Mouse (Mus musculus) liver, embryonic 14.5 days (tissue): ENCODE results near the gene Ttl. TPM values are rescaled to one million over a fixed set of nuclear protein-coding genes. Genes with fewer than 3 reads are reported as not detected.

Experiments
- ATAC-seq: fragments of 200-750 bp; cut with Nextera tagmentation; 2 replicates; pipeline ENCODE4 v1.8.0; 2017; ENCODE audit warnings: moderate number of reproducible peaks, mild to moderate bottlenecking, moderate library complexity; ENCODE audit not compliant: insufficient read depth
- DNase-seq, 3 experiments: peaks; one replicate each; pipeline ENCODE4 v3.0.0-alpha.2; 2012 to 2013; ENCODE audit warnings: low read depth in 3 of 3, low spot score in 3 of 3
- H3K27ac ChIP-seq: fragments of 300-500 bp; sonication (generic); 2 replicates; pipeline ENCODE4 v1.5.1; 2014; ENCODE audit warnings: moderate library complexity, mild to moderate bottlenecking, control low read depth, inconsistent platforms
- H3K27me3 ChIP-seq: fragments of 300-500 bp; sonication (generic); 2 replicates; pipeline ENCODE4 v1.6.1; 2014; ENCODE audit warnings: mild to moderate bottlenecking, low read length, moderate library complexity; ENCODE audit not compliant: control insufficient read depth, insufficient read depth
- H3K36me3 ChIP-seq: fragments of 300-500 bp; sonication (generic); replicated peaks from 2 replicates; pipeline ENCODE4 v1.6.1; 2014; ENCODE audit warnings: low read depth; ENCODE audit not compliant: control insufficient read depth, insufficient read depth
- H3K4me1 ChIP-seq, 2 experiments: fragments of 200-500 bp in 1 of 2; fragments of 300-500 bp in 1 of 2; sonication (generic) in 1 of 2; replicated peaks; 2 replicates each; pipeline ENCODE4 v1.6.1; 2012 to 2014; ENCODE audit warnings: antibody characterized with exemption in 1 of 2, inconsistent platforms in 1 of 2, low read length in 1 of 2; ENCODE audit not compliant: control insufficient read depth in 2 of 2, insufficient read depth in 2 of 2
- H3K4me2 ChIP-seq: fragments of 300-500 bp; sonication (generic); 2 replicates; pipeline ENCODE4 v1.6.1; 2014; ENCODE audit warnings: low read depth, mild to moderate bottlenecking, control low read depth, moderate library complexity
- H3K4me3 ChIP-seq, 2 experiments: fragments of 200-500 bp in 1 of 2; fragments of 300-500 bp in 1 of 2; sonication (generic) in 1 of 2; 2 replicates each; pipeline ENCODE4 v1.5.1; 2012 to 2014; ENCODE audit warnings: low read depth in 2 of 2, low read length in 2 of 2, mild to moderate bottlenecking in 2 of 2, control low read depth in 1 of 2, inconsistent platforms in 1 of 2, moderate library complexity in 1 of 2; ENCODE audit not compliant: insufficient read depth in 1 of 2
- H3K9ac ChIP-seq: fragments of 300-500 bp; sonication (generic); replicated peaks from 2 replicates; pipeline ENCODE4 v1.6.1; 2014; ENCODE audit warnings: mild to moderate bottlenecking, control low read depth, moderate library complexity
- H3K9me3 ChIP-seq: fragments of 300-500 bp; sonication (generic); 2 replicates; pipeline ENCODE4 v1.6.1; 2016; ENCODE audit warnings: low read length, mixed read lengths; ENCODE audit not compliant: control insufficient read depth
- CTCF ChIP-seq: IDR thresholded peaks from 2 replicates; pipeline ENCODE4 v1.5.1; 2016; ENCODE audit warnings: antibody characterized with exemption, low read depth, control low read depth
- EP300 ChIP-seq: IDR thresholded peaks from 2 replicates; pipeline ENCODE4 v1.6.1; 2016; ENCODE audit warnings: antibody characterized with exemption, low read depth
- WGBS: fragments of 180-500 bp; shearing (Covaris S2); extraction: QIAGEN DNeasy Blood & Tissue Kit; methylation state at CpG from one replicate; pipeline ENCODE4 v1.1.7; 2014; ENCODE audit not compliant: insufficient replicate concordance; 5-methylcytosine and 5-hydroxymethylcytosine counted together
- polyA plus RNA-seq, 2 experiments: library from polyadenylated mRNA; depleted of rRNA in 1 of 2; stranded (reverse) in 1 of 2; unstranded in 1 of 2; fragments of >200 nt; fragmentation: Nextera tagmentation in 1 of 2; extraction: Ambion mirVana in 1 of 2; gene quantifications; 2 replicates each; pipeline versions ENCODE4 v1.2.1 to v1.2.3; 2012 to 2014

Gene Ttl
- polyA plus RNA-seq, 2 experiments = 1.2 to 1.5 TPM

GRCm38 (mm10) chr2:129038937-129039631 is 26.7 kb upstream of the Ttl start:
- H3K4me1 ChIP-seq = no peaks in the 10 kb centered on the region
- peak overlapping the region; percentile 40 for H3K4me2 ChIP-seq
- no peaks in the 10 kb centered on the region for H3K36me3 ChIP-seq
- no peaks in the 10 kb centered on the region for H3K9me3 ChIP-seq
- WGBS = 5% methylated on average over 62 of the region's 62 CpGs
- no peak overlapping the region for H3K9ac ChIP-seq
- H3K4me3 ChIP-seq = peak overlapping the region in 1 of 2 experiments; percentile 18; a peak in 1 of 4 replicates
- DNase-seq (no peak), ATAC-seq (no peak)
- H3K27me3 ChIP-seq = peaks cover 30% of the 10 kb centered on the region
- TF ChIP-seq CTCF = no peak
- H3K27ac ChIP-seq = no peak overlapping the region

- TF ChIP-seq EP300 = no peak
- peak; percentile 54 for TF ChIP-seq CTCF
- Histone ChIP-seq H3K27me3 (peaks cover 30% of the 10 kb centered on the region), H3K9me3 (no peaks in the 10 kb centered on the region), H3K36me3 (no peaks in the 10 kb centered on the region), H3K4me3 (no peak overlapping the region), H3K4me1 (no peaks in the 10 kb centered on the region), H3K27ac (no peak overlapping the region), H3K9ac (no peak overlapping the region), H3K4me2 (no peak overlapping the region)
- DNase-seq = no peak
- WGBS = 3% methylated on average over 6 of the region's 6 CpGs
- ATAC-seq = no peak
These were observed 25.2 kb upstream of the Ttl start for GRCm38 (mm10) chr2:129040567-129040966.

GRCm38 (mm10) chr2:129046172-129046845 is 19.4 kb upstream of the Ttl start:
- no peaks in the 10 kb centered on the region for H3K27me3 ChIP-seq
- H3K27ac ChIP-seq = no peak overlapping the region
- TF ChIP-seq CTCF = no peak
- no peak for TF ChIP-seq EP300
- no peak for ATAC-seq
- WGBS = 61% methylated on average over 6 of the region's 6 CpGs
- no peaks in the 10 kb centered on the region for H3K4me1 ChIP-seq
- DNase-seq = no peak
- H3K4me2 ChIP-seq = no peak overlapping the region
- H3K4me3 ChIP-seq = no peak overlapping the region
- H3K9me3 ChIP-seq = no peaks in the 10 kb centered on the region
- H3K9ac ChIP-seq = no peak overlapping the region
- H3K36me3 ChIP-seq = no peaks in the 10 kb centered on the region

- Histone ChIP-seq H3K27me3 (no peaks in the 10 kb centered on the region), H3K4me3 (no peak overlapping the region), H3K27ac (no peak overlapping the region), H3K9me3 (no peaks in the 10 kb centered on the region), H3K9ac (no peak overlapping the region), H3K36me3 (no peaks in the 10 kb centered on the region), H3K4me1 (no peaks in the 10 kb centered on the region), H3K4me2 (no peak overlapping the region)
- ATAC-seq = no peak
- 67% methylated on average over 4 of the region's 4 CpGs for WGBS
- TF ChIP-seq CTCF = no peak
- TF ChIP-seq EP300 = no peak
- no peak for DNase-seq
These were observed 18.9 kb upstream of the Ttl start for GRCm38 (mm10) chr2:129046846-129047196.

GRCm38 (mm10) chr2:129047811-129048210 is 17.9 kb upstream of the Ttl start, which contains the start of gene Vinac1:
Vinac1 (minus strand) TSS chr2:129048172.
- no peak within 1 kb of the TSS for H3K27ac ChIP-seq
- ATAC-seq (no peak), DNase-seq (no peak)
- no peak within 1 kb of the TSS for H3K4me3 ChIP-seq
- no peak within 1 kb of the TSS for H3K4me2 ChIP-seq
- H3K9me3 ChIP-seq = no peaks in the 10 kb centered on the region
- TF ChIP-seq EP300 = no peak
- TF ChIP-seq CTCF = no peak
- no peak within 1 kb of the TSS for H3K9ac ChIP-seq
- H3K36me3 ChIP-seq = no peaks in the 10 kb centered on the region
- no peaks in the 10 kb centered on the region for H3K4me1 ChIP-seq
- WGBS = 66% methylated on average over 8 of the region's 8 CpGs
- H3K27me3 ChIP-seq = no peaks in the 10 kb centered on the region
